Mouse (Mus musculus) kidney, embryonic 14.5 days (tissue): ENCODE data around the gene Ripply1. TPM values are rescaled to one million over a fixed set of nuclear protein-coding genes. Genes with fewer than 3 reads are reported as not detected.

Source experiments
- ATAC-seq: fragments of 200-750 bp; cut with Nextera tagmentation; 2 replicates; pipeline ENCODE4 v1.8.0; 2017; ENCODE audit warnings: moderate number of reproducible peaks, mild to moderate bottlenecking, moderate TSS enrichment, moderate library complexity; ENCODE audit not compliant: low FRiP score, low TSS enrichment
- H3K27ac ChIP-seq: fragments of 300-500 bp; sonication (generic); 2 replicates; pipeline ENCODE4 v1.5.1; 2014; ENCODE audit warnings: low read depth, mild to moderate bottlenecking, low read length, moderate library complexity, mixed read lengths
- H3K27me3 ChIP-seq: fragments of 300-500 bp; sonication (generic); 2 replicates; pipeline ENCODE4 v1.6.1; 2014; ENCODE audit warnings: mild to moderate bottlenecking, low read length; ENCODE audit not compliant: control insufficient read depth, insufficient read depth
- H3K36me3 ChIP-seq: fragments of 300-500 bp; sonication (generic); 2 replicates; pipeline ENCODE4 v1.6.1; 2014; ENCODE audit warnings: low read length, mixed read lengths; ENCODE audit not compliant: control insufficient read depth, insufficient read depth
- H3K4me1 ChIP-seq: fragments of 300-500 bp; sonication (generic); 2 replicates; pipeline ENCODE4 v1.6.1; 2014; ENCODE audit warnings: low read length, mixed read lengths; ENCODE audit not compliant: control insufficient read depth, insufficient read depth
- H3K4me2 ChIP-seq: fragments of 300-500 bp; sonication (generic); replicated peaks from 2 replicates; pipeline ENCODE4 v1.6.1; 2014; ENCODE audit warnings: low read depth, mild to moderate bottlenecking, low read length
- H3K4me3 ChIP-seq: fragments of 300-500 bp; sonication (generic); 2 replicates; pipeline ENCODE4 v1.5.1; 2014; ENCODE audit warnings: mild to moderate bottlenecking, low read length
- H3K9ac ChIP-seq: fragments of 300-500 bp; sonication (generic); 2 replicates; pipeline ENCODE4 v1.6.1; 2014; ENCODE audit warnings: low read depth, mild to moderate bottlenecking, low read length, moderate library complexity
- H3K9me3 ChIP-seq: fragments of 300-500 bp; sonication (generic); 2 replicates; pipeline ENCODE4 v1.6.1; 2016; ENCODE audit warnings: low read length; ENCODE audit not compliant: control insufficient read depth
- WGBS: fragments of 180-500 bp; shearing (Covaris S2); extraction: QIAGEN DNeasy Blood & Tissue Kit; methylation state at CpG from one replicate; pipeline ENCODE4 v1.1.7; 2014; 5-methylcytosine and 5-hydroxymethylcytosine counted together
- polyA plus RNA-seq: library from polyadenylated mRNA; unstranded; fragments of >200 nt; fragmentation: Nextera tagmentation; extraction: Ambion mirVana; gene quantifications from 2 replicates; pipeline ENCODE4 v1.2.1, GENCODE M21; 2014

Gene Ripply1
- polyA plus RNA-seq, 1 experiment from 2014 or later = not detected

DNA sequence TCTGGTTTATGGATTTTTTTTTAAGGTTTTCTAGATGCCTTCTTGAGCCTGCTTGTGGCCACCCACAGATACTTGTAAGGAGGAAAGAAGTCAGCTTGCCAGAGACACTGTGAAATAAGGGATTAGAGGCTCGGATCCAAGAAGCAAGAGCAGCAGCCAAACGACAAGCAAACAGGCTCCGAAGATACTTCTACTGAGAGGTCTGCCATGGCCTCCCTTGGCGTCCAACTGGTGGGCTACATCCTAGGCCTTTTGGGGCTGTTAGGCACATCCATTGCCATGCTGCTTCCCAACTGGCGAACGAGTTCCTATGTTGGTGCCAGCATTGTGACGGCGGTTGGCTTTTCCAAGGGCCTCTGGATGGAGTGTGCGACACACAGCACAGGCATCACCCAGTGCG, 26.3 kb upstream of the Ripply1 start:
- Histone ChIP-seq H3K36me3 (no peaks in the 10 kb centered on the region), H3K4me2 (no peak overlapping the region), H3K4me3 (no peak overlapping the region), H3K9me3 (no peaks in the 10 kb centered on the region), H3K4me1 (no peaks in the 10 kb centered on the region), H3K27me3 (no peaks in the 10 kb centered on the region), H3K27ac (no peak overlapping the region), H3K9ac (no peak overlapping the region)
- ATAC-seq = no peak
- 89% methylated on average over 10 of the region's 10 CpGs for WGBS

DNA sequence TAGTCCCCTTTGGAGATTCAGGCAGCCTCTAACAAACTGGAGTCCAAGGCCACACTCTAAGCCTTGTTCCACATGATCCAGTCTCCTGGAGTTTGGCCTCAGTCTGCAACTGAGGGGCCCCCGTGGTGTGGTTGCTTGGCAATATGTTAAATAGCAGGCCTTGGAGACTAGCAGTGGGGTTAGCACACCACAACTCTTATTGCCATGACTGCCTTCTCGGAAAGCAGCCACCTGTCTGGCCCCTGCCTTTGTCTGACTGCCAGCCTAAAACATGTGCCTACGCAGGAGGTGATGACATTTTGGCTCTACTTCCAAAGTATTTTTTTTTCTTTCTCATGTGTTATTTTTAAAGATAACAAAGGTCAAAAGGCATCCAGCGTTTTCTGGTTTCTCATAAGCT, 25.9 kb upstream of the Ripply1 start:
- Histone ChIP-seq H3K4me1 (no peaks in the 10 kb centered on the region), H3K36me3 (no peaks in the 10 kb centered on the region), H3K9ac (no peak overlapping the region), H3K27me3 (no peaks in the 10 kb centered on the region), H3K27ac (no peak overlapping the region), H3K4me3 (no peak overlapping the region), H3K9me3 (no peaks in the 10 kb centered on the region), H3K4me2 (no peak overlapping the region)
- peak; percentile 71; the same call in 1 of the 2 replicates for ATAC-seq
- 55% methylated on average over 4 of the region's 4 CpGs for WGBS

DNA sequence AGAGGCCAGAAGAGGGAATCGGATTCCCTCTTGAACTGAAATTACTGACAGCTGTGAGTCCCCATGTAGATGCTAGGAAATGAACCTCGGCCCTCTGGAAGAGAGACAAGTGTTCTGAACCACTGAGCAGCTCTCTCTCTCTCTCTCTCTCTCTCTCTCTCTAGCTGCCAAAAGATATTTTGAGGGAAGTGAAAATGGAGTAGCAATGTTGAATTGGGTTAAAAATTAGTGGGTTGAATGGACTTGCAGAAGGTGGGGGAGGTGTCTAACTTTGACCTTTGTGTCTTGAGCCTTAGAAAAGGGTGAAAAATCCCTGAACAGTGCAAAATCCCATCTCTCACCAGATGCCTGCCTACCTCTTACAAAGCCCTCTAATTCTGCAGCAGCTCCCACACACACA, 25.2 kb upstream of the Ripply1 start:
- Histone ChIP-seq H3K4me3 (no peak overlapping the region), H3K9me3 (no peaks in the 10 kb centered on the region), H3K27me3 (no peaks in the 10 kb centered on the region), H3K4me1 (no peaks in the 10 kb centered on the region), H3K4me2 (no peak overlapping the region), H3K36me3 (no peaks in the 10 kb centered on the region), H3K27ac (no peak overlapping the region), H3K9ac (no peak overlapping the region)
- 71% methylated on average over 2 of the region's 2 CpGs for WGBS
- 0 out of 2 replicates have a peak, but pooled peaks have one; percentile 20 for ATAC-seq

DNA sequence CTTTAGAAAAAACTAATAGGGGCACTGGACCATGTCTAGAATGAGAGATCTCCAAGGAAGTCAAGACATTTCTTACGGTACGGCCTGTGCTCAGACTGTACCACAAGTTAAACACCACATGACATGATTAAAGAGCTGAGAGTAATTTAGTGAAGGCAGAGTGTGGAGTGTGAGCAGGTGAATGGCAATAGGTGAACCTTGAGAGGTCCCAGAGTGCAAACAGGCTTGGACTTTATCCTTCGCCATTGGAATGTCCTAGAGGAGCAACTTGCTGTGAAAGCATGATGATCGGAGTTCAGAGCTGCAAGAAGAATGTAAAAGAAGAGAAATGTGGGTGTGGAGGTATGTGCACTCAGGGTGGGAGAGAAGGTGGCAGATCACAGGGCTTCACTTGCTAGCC, 23.8 kb upstream of the Ripply1 start:
- no peaks in the 10 kb centered on the region for H3K36me3 ChIP-seq
- no peak overlapping the region for H3K27ac ChIP-seq
- H3K27me3 ChIP-seq = no peaks in the 10 kb centered on the region
- WGBS = 80% methylated on average over 4 of the region's 4 CpGs
- no peaks in the 10 kb centered on the region for H3K9me3 ChIP-seq
- no peaks in the 10 kb centered on the region for H3K4me1 ChIP-seq
- H3K4me2 ChIP-seq = no peak overlapping the region
- H3K4me3 ChIP-seq = no peak overlapping the region
- no peak overlapping the region for H3K9ac ChIP-seq
- no peak for ATAC-seq

DNA sequence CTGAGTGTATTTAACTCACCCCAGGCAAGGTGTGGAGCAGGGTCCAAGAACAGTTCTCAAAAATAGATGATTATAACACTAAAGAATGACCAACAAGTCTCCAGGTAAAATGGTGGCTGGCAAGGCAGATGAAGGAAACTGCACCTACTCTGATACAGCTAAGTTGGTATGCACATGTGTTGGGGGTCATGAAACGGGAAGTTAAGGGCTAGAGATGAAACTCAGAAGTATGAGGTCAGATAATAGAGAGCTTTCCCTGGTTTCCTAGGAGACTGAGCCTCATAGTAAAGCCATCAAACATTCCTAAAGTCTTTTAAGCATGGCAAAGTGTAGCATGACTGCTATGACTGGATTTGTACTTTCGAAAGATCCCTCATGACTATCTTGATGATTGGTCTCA, 20.9 kb upstream of the Ripply1 start:
- ATAC-seq = no peak
- no peak overlapping the region for H3K27ac ChIP-seq
- H3K9ac ChIP-seq = no peak overlapping the region
- no peak overlapping the region for H3K4me3 ChIP-seq
- H3K27me3 ChIP-seq = no peaks in the 10 kb centered on the region
- H3K4me2 ChIP-seq = no peak overlapping the region
- H3K9me3 ChIP-seq = no peaks in the 10 kb centered on the region
- no peaks in the 10 kb centered on the region for H3K4me1 ChIP-seq
- 63% methylated on average over 2 of the region's 2 CpGs for WGBS
- H3K36me3 ChIP-seq = no peaks in the 10 kb centered on the region

DNA sequence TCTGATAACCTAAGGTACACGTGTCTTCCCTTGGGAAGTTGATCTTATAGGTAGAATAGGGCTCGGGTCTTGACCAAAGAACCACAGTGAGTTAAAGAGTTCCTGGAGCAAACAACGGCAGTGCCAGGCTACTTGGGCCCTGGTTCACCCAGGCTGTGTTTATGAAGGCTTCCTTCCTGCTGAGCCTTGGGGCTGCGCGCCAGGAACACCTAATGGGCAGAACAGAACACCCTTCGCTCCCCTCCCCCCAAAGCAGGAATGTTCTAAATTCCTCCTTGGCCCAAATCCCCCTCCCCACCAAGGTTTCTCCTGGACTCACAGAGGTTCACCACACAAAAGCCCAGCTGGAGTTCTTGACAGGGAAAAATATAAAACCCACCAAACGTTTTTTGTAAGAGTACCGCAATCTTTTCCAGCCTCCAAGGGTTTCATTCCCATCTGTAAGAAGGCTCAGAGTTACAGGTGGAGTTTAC, 18.3 kb upstream of the Ripply1 start, which contains the start of gene Cldn2:
TSS of gene Cldn2 (plus strand) at position 423 of the 473 bp plus-strand sequence.
- no peak within 1 kb of the TSS for H3K27ac ChIP-seq
- H3K4me2 ChIP-seq = no peak within 1 kb of the TSS
- 77% methylated on average over 8 of the region's 8 CpGs for WGBS
- H3K4me3 ChIP-seq = no peak within 1 kb of the TSS
- H3K4me1 ChIP-seq = no peaks in the 10 kb centered on the region
- H3K9me3 ChIP-seq = no peaks in the 10 kb centered on the region
- no peaks in the 10 kb centered on the region for H3K36me3 ChIP-seq
- H3K9ac ChIP-seq = no peak within 1 kb of the TSS
- no peak for ATAC-seq
- H3K27me3 ChIP-seq = no peaks in the 10 kb centered on the region

- H3K36me3 ChIP-seq = no peaks in the 10 kb centered on the region
- no peak overlapping the region for H3K27ac ChIP-seq
- no peak overlapping the region for H3K4me2 ChIP-seq
- no peaks in the 10 kb centered on the region for H3K27me3 ChIP-seq
- H3K9me3 ChIP-seq = no peaks in the 10 kb centered on the region
- no peak overlapping the region for H3K4me3 ChIP-seq
- no peaks in the 10 kb centered on the region for H3K4me1 ChIP-seq
- no peak overlapping the region for H3K9ac ChIP-seq
- WGBS = 73% methylated on average over 3 of the region's 3 CpGs
- no peak for ATAC-seq
These were observed 17.8 kb upstream of the Ripply1 start for GRCm38 (mm10) chrX:139799953-139800352.

DNA sequence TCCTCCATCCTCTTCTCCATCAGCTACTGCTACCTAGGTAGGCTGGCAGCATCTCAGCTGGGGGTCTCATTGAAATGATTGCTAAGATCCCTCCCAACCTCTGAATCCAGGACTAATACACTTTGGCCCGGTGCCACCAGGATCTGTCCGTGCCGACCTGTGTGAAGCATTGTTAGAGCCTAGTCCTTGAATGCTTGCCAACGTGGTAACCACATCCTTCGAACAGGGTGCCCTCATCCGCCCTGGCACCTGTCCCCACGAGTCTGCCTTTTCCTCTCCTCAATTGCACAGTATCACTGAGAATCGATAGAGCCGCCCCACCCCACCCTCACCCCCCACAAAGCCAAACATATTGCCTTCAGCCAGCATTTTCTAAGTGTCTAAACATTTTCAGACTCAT, 15.7 kb upstream of the Ripply1 start:
- no peak for ATAC-seq
- no peak overlapping the region for H3K27ac ChIP-seq
- 87% methylated on average over 9 of the region's 9 CpGs for WGBS

DNA sequence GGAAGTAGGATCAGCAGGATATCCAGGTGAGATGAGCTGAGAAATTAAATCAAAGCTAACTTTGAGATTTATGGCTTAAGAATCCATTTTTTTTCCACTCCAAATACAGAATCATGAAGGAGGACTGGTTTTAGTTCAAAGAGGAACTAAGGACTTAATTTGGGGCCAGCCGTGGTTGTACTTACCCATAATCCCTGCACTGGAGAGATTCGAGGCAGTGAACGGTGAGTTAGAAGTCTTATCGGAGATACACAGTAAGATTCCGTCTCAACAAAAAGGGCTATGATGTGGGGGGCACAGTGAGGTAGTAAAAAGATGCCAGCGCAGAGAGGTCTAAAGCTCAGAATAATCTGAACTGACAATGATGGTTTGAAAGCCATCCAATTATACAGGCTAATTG, 13.9 kb upstream of the Ripply1 start:
- Histone ChIP-seq H3K4me1 (no peaks in the 10 kb centered on the region), H3K4me3 (no peak overlapping the region), H3K27ac (no peak overlapping the region), H3K27me3 (no peaks in the 10 kb centered on the region), H3K36me3 (no peaks in the 10 kb centered on the region), H3K9ac (no peak overlapping the region), H3K9me3 (no peaks in the 10 kb centered on the region), H3K4me2 (no peak overlapping the region)
- WGBS = 90% methylated on average over 6 of the region's 6 CpGs
- ATAC-seq = no peak

More for the DNA sequence above, 15.7 kb upstream of the Ripply1 start:
- no peak overlapping the region for H3K9ac ChIP-seq
- no peak overlapping the region for H3K4me3 ChIP-seq
- H3K4me2 ChIP-seq = no peak overlapping the region
- H3K27me3 ChIP-seq = no peaks in the 10 kb centered on the region
- no peaks in the 10 kb centered on the region for H3K4me1 ChIP-seq
- H3K36me3 ChIP-seq = no peaks in the 10 kb centered on the region
- no peaks in the 10 kb centered on the region for H3K9me3 ChIP-seq
